ENCODE assay signal across 7 mouse cellular contexts in the genomic region with DNA sequence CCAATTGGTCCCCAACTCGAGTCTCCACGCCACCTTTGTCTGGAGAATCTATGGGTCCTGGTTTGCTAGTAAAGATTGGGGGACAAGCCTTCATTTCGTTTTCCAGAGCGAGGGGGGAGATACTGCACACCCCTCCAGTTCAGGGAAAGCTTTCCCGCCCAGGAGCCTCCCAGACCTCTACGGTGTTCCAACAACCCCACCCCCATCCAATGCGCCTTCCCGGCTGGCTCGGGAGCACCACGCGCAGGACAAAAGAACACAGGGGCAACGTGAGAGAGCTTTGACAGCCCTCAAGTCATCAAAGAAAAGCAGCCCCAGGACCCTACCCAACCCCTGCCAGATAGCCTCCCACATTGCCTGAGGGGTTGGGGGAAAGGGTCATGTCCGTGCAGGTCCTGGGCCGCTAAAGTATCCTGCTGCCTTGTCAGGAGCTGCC. TPM values are rescaled to one million over a fixed set of nuclear protein-coding genes. Genes with fewer than 3 reads are reported as not detected.
DNase-seq lines count a peak whose midpoint lies in the region; ATAC-seq and TF ChIP-seq lines count a peak whose summit lies in the region.

No protein-coding gene starts in this region.

- H3K9ac ChIP-seq in forebrain, embryonic 16.5 days (replicated peaks; ENCODE audit: low read depth, low read length): peak overlapping the region; percentile 71
- H3K9ac ChIP-seq in hindbrain, postnatal 0 days (replicated peaks; ENCODE audit: low read length): peak overlapping the region; percentile 64
- peak overlapping the region; percentile 80 for H3K9ac ChIP-seq in lung, embryonic 16.5 days (ENCODE audit: low read length)
- H3K9ac ChIP-seq in stomach, embryonic 14.5 days (replicated peaks; ENCODE audit: low read depth, low read length): peak overlapping the region; percentile 60

- DNase-seq in lung, adult 18-20 months: peak; percentile 9 to 12
- DNase-seq in lung, postnatal 25 days (ENCODE audit: low spot score): no peak
- peak; percentile 84 for DNase-seq in brain, embryonic 14.5 days (ENCODE audit: low read depth)
- DNase-seq in hindbrain, postnatal 0 days (ENCODE audit: low spot score): peak; percentile 67

- no peaks in the 10 kb centered on the region for H3K36me3 ChIP-seq in forebrain, embryonic 16.5 days (ENCODE audit: control insufficient read depth, insufficient read depth)
- no peaks in the 10 kb centered on the region for H3K36me3 ChIP-seq in hindbrain, postnatal 0 days (ENCODE audit: insufficient read depth, low read length)
- no peaks in the 10 kb centered on the region for H3K36me3 ChIP-seq in lung, embryonic 16.5 days (ENCODE audit: control insufficient read depth, insufficient read depth, low read length)
- no peaks in the 10 kb centered on the region for H3K36me3 ChIP-seq in stomach, embryonic 14.5 days (ENCODE audit: control insufficient read depth, insufficient read depth, low read length)

- 0% methylated on average over 14 of the region's 14 CpGs for WGBS in forebrain, embryonic 16.5 days
- WGBS in hindbrain, postnatal 0 days: 0% methylated on average over 14 of the region's 14 CpGs
- WGBS in lung, embryonic 16.5 days: 0% methylated on average over 14 of the region's 14 CpGs
- under 1% methylated on average over 14 of the region's 14 CpGs for WGBS in stomach, embryonic 14.5 days

- peaks cover 23% of the 10 kb centered on the region for H3K4me1 ChIP-seq in forebrain, embryonic 16.5 days (replicated peaks; ENCODE audit: control insufficient read depth, insufficient read depth, low read length)
- no peaks in the 10 kb centered on the region for H3K4me1 ChIP-seq in hindbrain, postnatal 0 days (ENCODE audit: insufficient read depth, low read length)
- peaks cover 7% of the 10 kb centered on the region for H3K4me1 ChIP-seq in lung, embryonic 16.5 days (replicated peaks; ENCODE audit: control insufficient read depth, insufficient read depth, low read length)
- H3K4me1 ChIP-seq in stomach, embryonic 14.5 days (ENCODE audit: control insufficient read depth, insufficient read depth, low read length): peaks cover 8% of the 10 kb centered on the region

- H3K27ac ChIP-seq in forebrain, embryonic 16.5 days (ENCODE audit: low read length): peak overlapping the region; percentile 85
- H3K27ac ChIP-seq in hindbrain, postnatal 0 days: peak overlapping the region; percentile 79
- H3K27ac ChIP-seq in lung, embryonic 16.5 days (ENCODE audit: low read length): peak overlapping the region; percentile 87
- H3K27ac ChIP-seq in stomach, embryonic 14.5 days (ENCODE audit: low read length): peak overlapping the region; percentile 95

- peak; percentile 36 for ATAC-seq in forebrain, embryonic 16.5 days
- ATAC-seq in hindbrain, postnatal 0 days: peak; percentile 43
- no peak; the same call in 1 of the 2 replicates for ATAC-seq in lung, embryonic 16.5 days (ENCODE audit: low read depth)
- ATAC-seq in stomach, embryonic 14.5 days (ENCODE audit: insufficient number of reproducible peaks, insufficient read depth, low FRiP score, low read depth): no peak; the same call in 1 of the 2 replicates

- peak overlapping the region; percentile 96 for H3K4me2 ChIP-seq in forebrain, embryonic 16.5 days (ENCODE audit: low read length)
- peak overlapping the region; percentile 98 for H3K4me2 ChIP-seq in hindbrain, postnatal 0 days (ENCODE audit: low read depth, low read length)
- H3K4me2 ChIP-seq in lung, embryonic 16.5 days (ENCODE audit: low read depth, low read length): peak overlapping the region; percentile 87
- peak overlapping the region; percentile 75 for H3K4me2 ChIP-seq in stomach, embryonic 14.5 days (replicated peaks; ENCODE audit: low read depth, low read length)

- 0 out of 2 replicates have a peak, but pooled peaks cover 4% of the 10 kb centered on the region for H3K27me3 ChIP-seq in forebrain, embryonic 16.5 days (replicated peaks; ENCODE audit: control insufficient read depth, insufficient read depth, low read length)
- H3K27me3 ChIP-seq in hindbrain, postnatal 0 days (ENCODE audit: insufficient read depth, low read length): no peaks in the 10 kb centered on the region
- H3K27me3 ChIP-seq in lung, embryonic 16.5 days (ENCODE audit: control insufficient read depth, insufficient read depth, low read depth, low read length): no peaks in the 10 kb centered on the region
- no peaks in the 10 kb centered on the region for H3K27me3 ChIP-seq in stomach, embryonic 14.5 days (ENCODE audit: control insufficient read depth, insufficient read depth, low read length)

- TF ChIP-seq POLR2A in brain, embryonic 14.5 days (IDR thresholded peaks at IDR 0.05; ENCODE audit: borderline replicate concordance, extremely low read depth, insufficient read depth, insufficient read length, poor library complexity, severe bottlenecking): no peak

- H3K4me3 ChIP-seq in forebrain, embryonic 16.5 days (replicated peaks; ENCODE audit: low read length): peak overlapping the region; percentile 62
- H3K4me3 ChIP-seq in hindbrain, postnatal 0 days (ENCODE audit: low read length): peak overlapping the region; percentile 66
- peak overlapping the region; percentile 70 for H3K4me3 ChIP-seq in lung, embryonic 16.5 days (ENCODE audit: low read length)
- peak overlapping the region; percentile 55 for H3K4me3 ChIP-seq in stomach, embryonic 14.5 days (ENCODE audit: low read depth, low read length)

- H3K9me3 ChIP-seq in forebrain, embryonic 16.5 days (ENCODE audit: control insufficient read depth, low read length): no peaks in the 10 kb centered on the region
- no peaks in the 10 kb centered on the region for H3K9me3 ChIP-seq in hindbrain, postnatal 0 days (ENCODE audit: low read length)
- H3K9me3 ChIP-seq in lung, embryonic 16.5 days (ENCODE audit: control insufficient read depth, low read length): no peaks in the 10 kb centered on the region
- no peaks in the 10 kb centered on the region for H3K9me3 ChIP-seq in stomach, embryonic 14.5 days (ENCODE audit: control insufficient read depth, low read depth, low read length)

- TF ChIP-seq CTCF in brain, embryonic 14.5 days (IDR thresholded peaks at IDR 0.05; ENCODE audit: borderline replicate concordance, extremely low read depth, insufficient read depth, insufficient read length): no peak
- TF ChIP-seq CTCF in hindbrain, postnatal 0 days (IDR thresholded peaks at IDR 0.05; ENCODE audit: low read depth): no peak; the same call in 1 of the 2 replicates

RNA-seq across cellular contexts. Expression of a gene that starts 1.2 kb away (rescaled TPM):
- 35.3 and 58.0 TPM in 2 replicates for polyA plus RNA-seq in brain, embryonic 14.5 days (2012; rRNA removed)
- polyA plus RNA-seq in forebrain, embryonic 16.5 days (2015; fragmentation: Nextera tagmentation; extraction: Ambion mirVana): 52.6 and 54.8 TPM in 2 replicates
- total RNA-seq in hindbrain, postnatal 0 days (2014; rRNA removed): 51.2 TPM in 2 replicates
- 23.5 and 24.1 TPM in 2 replicates for polyA plus RNA-seq in hindbrain, postnatal 0 days (2015; fragmentation: Nextera tagmentation; extraction: Ambion mirVana)
- 42.9 and 46.4 TPM in 2 replicates for polyA plus RNA-seq in lung, embryonic 16.5 days (2015; fragmentation: Nextera tagmentation; extraction: Ambion mirVana)
- polyA plus RNA-seq in stomach, embryonic 14.5 days (2014; fragmentation: Nextera tagmentation; extraction: Ambion mirVana): 64.8 and 66.9 TPM in 2 replicates

Comparison
In these comparisons a context has a peak if more than half of its experiments do, and no peak if none do; other contexts are left out.
1. ATAC-seq: peak in forebrain, embryonic 16.5 days (single experiment) and hindbrain, postnatal 0 days (single experiment); none in lung, embryonic 16.5 days (single experiment) and stomach, embryonic 14.5 days (single experiment).
2. Peak in every context shown above with its lines, with median percentiles within 50 percentile points of each other: H3K27ac ChIP-seq, H3K4me2 ChIP-seq, H3K4me3 ChIP-seq and H3K9ac ChIP-seq.